Mouse (Mus musculus) neural tube, embryonic 10.5 days (tissue): ENCODE measurements at regions not wholly inside any gene's neighbourhood (a gene's known extent, or its start where the extent isn't known, plus 50 kb on each side); places are given as distances from the start of the nearest gene placed in this dataset.

Source experiments
- DNase-seq: peaks from one replicate; pipeline ENCODE4 v3.0.0-alpha.2; 2017; ENCODE audit warnings: low spot score; ENCODE audit errors: extremely low spot score

DNA sequence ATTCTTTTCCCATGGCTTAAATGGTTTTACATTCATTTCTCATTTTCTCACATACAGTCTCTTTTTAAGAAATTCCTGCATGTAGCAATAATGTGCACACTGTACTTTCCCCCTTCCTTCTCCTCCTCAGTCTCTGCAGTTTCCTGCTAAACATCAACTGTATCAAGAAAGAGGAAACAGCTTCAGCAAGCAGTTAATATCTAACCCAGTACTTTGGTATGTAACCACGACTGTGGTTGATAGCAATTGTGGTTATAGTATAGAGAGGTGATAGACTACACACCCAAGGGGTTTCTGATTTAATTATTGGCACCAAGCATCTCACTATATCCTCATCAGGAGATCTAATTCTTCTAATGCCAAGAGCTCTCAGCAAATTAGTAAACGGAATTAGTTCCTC is 52.8 kb upstream of the Eci2 start:
- DNase-seq, result no peak

GRCm38 (mm10) chr13:35085386-35085785 is 58.5 kb upstream of the Eci2 start:
- DNase-seq, result no peak

DNA sequence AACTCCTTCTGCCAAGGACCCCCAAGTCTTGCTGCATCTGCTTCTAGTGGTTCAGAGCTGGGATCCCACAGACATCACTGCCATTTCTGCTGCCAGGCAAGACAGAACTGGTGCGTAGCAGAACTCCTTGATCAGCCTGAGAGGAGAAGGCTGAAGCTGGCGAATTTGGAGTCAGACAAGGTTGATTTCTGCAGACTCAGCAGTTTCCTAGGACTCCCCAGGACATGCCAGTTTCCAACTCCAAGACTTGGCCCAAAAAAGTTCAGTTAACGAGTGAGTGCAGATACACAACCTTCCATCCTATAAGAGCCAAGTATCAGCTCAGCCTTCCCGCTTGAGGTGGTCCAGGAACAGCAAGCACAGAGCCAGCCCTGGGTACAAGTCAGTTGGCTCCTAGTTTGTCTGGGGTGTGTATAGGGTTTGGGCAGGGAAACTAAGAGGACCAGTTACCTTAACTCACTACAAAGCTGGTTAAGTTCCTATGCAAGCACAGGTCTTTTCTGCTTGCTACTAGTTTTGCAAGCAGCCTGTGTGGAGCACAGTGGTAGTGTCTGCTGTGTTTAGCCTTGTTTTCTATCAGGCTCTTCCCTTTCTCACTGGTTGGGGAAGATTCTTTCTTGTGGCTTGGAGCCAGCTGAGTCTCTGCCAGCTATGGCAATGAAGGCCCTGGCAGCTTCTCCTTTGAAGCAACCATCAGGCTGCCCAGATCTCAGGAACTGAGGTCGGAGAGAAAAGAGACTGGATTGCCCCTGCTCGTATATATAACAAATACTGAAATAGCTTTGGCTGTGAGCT is 60.5 kb upstream of the Eci2 start:
- DNase-seq, result no peak

GRCm38 (mm10) chr13:35091155-35091554 is 64.3 kb upstream of the Eci2 start:
- no peak for DNase-seq

- no peak for DNase-seq
These were observed 92.9 kb upstream of the Eci2 start for GRCm38 (mm10) chr13:35119782-35120181.

DNA sequence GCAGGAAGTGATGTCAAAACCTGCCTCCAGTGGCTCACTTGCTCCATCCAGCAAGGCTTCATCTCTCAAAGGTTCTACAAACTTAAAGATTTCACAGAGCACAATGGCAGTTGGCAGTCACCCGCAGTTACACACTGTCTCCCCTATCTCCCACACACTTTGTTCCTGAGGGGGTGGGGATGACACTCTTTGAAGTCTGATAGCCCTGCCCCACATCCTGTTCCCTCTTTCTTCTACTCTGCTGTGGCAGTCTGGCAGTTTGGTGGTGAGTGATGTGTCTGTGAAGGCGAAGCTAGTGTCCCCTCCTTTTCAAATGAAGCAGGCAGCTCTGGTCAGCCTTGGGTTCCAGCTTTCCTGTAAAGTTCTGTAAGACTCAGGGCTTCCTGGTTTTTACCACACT is 102.6 kb upstream of the Eci2 start:
- no peak for DNase-seq

- DNase-seq, result no peak
These were observed 104.6 kb upstream of the Eci2 start for GRCm38 (mm10) chr13:35131272-35132185.

- no peak for DNase-seq
These were observed 124.7 kb upstream of the Eci2 start for GRCm38 (mm10) chr13:35151629-35152028.

DNA sequence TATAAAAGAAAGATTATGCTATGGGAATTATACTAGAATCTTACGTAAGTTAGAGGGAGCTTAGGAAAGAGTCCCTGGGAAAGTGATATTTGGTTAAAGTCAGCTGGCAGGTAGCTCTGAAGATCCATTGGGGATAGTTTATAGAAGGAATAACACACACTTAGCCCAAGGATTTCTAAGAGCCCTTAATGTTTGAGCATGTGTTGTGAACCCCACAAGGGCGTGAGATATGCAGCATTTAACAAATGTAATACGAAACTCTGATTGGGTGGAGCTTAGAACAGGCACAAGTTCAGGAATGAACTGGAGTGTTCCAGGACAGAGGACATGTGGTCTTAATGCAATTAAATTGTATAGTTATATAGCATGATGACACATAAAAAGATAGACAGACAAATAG is 132.6 kb upstream of the Eci2 start:
- DNase-seq, result no peak

GRCm38 (mm10) chr13:35160767-35161166 is 133.9 kb upstream of the Eci2 start:
- DNase-seq, result no peak

DNA sequence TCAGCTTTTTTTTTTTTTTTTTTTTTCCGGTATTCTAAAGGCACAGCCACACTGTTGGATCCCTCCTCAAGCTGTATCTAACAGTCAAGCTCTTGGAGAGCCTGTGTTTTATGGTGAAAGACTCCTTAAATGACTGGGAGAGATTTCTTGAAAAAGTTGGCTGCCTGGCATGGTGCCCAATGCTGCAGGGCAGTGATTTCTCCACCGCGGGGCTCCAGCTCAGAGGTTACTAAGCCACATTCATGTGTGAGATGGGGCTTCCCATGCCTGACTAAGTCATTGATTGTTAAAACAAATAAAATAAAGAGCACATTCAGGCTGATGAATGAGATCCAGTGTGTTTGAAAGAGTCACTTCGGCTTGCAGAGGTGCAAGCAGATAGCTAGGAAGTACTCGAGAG is 139.2 kb upstream of the Eci2 start:
- DNase-seq, result no peak

DNA sequence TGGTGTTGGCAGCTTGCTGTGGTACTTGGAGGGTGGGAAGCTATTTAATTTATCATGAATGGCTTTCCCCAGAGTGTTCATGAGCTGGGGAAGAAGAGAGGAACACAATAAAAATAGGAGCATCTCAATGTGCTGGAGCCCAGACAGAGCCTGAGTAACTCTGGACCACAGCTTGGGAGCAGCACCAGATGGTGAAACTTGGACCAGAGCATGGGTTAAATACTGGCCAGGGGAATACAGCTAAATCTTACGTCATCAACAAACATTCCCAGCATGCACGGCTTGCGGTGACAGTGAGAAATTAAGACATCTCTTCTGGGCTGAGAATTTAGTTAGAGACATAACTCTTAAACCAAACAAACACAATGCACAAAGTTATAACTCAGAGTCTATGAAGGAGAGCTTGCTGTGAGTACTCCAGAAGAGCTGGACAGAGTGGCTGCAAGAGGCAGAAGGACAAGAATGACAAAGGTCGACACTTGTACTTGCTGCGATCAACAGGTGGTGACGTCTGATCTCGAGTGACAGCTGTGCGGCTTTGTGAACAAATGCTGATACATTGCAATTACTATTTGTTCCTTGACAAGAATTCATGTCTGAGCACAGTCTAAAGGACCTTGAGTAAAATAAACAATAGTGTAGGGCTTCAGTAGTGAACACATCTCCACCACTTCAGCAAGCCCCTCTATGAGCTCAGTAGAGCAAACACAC is 140.1 kb upstream of the Eci2 start:
- DNase-seq, result no peak

- DNase-seq, result no peak
These were observed 144.8 kb upstream of the Eci2 start for GRCm38 (mm10) chr13:35171562-35172254.

DNA sequence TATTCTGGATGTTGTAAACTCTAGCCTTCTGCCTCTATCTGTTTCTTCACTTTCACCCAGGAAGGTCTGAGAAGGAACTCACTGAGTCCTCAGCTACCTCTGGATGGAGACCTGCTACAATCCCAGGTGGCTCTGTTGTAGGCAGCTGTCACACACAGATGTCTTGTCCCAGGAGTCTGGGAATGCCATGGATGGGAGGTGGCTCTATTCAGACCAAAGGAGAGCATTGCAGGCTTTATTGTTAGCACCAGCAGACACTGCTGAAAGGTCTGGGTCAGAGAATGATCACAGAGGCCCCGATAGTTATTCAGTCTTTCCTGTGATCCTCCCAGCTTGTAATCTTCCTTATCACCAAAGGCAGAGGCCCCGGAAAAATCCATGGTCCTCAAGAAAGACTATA is 146.6 kb upstream of the Eci2 start:
- DNase-seq, result no peak

DNA sequence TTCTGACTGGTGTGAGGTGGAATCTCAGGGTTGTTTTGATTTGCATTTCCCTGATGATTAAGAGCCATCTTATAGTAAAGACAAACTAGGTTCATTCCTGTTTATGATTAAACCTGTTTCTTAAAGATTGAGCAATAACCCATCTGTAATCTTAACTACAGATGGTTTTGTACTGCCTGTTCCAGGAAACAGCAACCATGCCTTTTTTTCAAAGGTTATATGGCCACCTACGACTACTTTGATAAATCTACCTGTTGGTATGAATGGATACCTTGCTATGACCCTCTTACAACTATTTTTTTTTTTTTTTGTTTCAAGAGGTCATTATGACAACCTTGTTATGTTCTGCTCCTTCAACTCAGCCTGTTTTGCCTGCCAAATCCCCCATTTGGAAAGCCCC is 148.7 kb upstream of the Eci2 start:
- DNase-seq, result no peak

DNA sequence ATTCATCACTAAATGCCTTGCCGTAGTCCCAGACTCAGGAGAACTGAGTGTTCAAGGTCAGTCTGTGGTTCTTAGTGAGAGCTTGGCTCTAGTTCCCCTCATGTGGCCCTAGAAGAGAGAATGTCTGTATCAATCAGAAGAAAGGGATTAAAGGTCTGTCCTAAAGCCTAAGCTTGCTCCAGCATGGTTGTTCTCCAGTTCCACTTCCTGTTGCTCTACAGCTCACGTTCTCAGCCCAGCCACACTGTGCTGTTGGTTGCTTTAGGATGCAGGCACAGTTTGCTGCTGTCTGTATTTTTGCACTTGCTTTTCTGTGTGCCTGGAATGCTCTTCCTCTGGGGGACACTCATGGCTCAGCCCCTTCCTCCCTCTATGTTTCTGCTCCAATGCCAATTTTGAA is 150.4 kb upstream of the Eci2 start:
- no peak for DNase-seq

DNA sequence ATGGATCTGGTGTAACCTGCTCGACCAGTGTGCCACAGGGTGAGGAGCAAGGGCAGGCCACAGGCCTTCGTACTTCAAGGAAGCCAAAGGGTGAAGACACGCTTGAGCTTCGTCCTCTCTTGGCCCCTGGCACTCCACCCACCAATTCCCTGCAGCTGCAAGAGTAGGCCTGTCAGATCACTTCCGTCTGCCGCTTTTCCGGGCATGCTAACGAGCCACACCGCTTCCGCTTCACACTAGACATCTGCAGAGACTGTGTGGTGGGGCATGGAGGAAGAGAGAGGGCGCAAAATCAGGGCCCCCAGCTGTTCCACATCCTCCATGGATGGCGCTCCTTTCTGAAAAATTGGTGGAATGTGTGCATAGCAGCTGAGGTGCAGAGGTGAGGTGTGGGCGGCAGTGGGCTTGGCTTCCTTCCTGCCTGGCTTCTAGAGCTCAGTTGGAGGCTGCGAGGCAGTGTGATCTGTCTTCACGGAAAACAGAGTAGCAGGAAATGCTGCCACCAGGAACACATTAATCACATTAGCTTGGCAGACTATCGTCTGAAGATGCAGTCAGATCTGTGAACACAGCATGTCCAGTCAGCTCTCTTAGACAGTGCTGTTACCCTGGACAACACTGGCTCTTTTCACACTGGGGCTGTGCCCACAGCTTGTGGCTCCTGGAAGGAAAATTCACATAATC is 162.3 kb upstream of the Eci2 start:
- peak; percentile 56 for DNase-seq

GRCm38 (mm10) chr13:35202069-35202468 is 175.2 kb upstream of the Eci2 start:
- no peak for DNase-seq

DNA sequence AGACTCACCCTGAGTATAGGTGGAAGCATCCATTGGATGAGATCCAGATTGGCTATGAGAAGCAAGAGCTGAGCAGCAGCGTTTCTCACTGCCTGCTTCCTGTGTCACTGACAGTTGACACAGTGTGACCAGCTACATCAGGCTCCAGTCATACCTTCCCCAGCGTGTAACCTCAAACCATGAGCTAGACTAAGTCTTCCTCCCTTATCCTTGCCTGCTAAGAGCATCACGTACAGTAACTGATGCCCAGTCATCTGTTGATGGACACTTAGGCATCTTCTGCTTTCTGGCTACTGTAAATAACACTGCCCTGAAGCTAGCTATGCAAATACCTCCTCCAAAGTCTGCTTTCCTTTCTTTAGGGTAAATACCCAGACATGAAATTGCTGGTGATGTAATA is 181.4 kb upstream of the Eci2 start:
- no peak for DNase-seq

DNA sequence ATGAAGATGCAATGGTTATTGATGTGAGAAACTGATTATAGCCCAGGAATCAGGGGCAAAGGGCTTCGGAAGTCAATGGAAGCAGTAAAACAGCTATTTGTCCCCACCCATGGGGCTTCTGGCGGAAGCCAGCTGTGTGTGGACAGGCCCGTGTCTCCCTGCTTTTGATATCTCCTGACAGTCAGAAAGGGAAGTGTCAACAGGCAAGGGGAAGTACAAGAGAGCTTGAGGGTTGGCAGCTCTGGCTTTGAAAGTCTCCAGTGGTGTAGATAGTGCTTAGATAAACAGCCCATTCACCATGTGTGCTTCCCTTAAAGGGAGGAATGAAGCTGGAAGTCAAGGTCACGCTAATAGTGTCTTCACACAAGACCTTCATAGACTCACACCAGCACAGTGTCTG is 182.7 kb upstream of the Eci2 start:
- DNase-seq, result no peak

DNA sequence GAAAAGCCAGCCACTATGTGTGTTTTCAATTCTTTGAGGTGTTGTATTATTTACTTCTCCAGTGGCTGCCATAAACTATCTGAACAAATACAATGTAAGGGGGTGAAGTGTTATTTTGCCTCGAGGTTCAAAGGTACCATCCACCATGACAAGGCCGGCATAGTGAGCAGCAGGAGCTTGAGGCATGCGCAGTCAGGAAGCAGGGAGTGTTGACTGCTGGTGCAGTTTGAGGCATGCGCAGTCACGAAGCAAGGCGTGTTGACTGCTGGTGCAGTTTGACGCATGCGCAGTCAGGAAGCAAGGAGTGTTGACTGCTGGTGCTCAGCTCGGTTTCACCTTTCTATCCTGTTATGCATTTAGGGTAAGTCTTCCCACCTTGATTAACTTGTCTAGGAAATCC is 184.9 kb upstream of the Eci2 start:
- no peak for DNase-seq
